Mouse (Mus musculus) ES-E14 (cell line): Measurements from ENCODE around the gene Ino80. TPM values are rescaled to one million over a fixed set of nuclear protein-coding genes. Genes with fewer than 3 reads are reported as not detected.

Source experiments
- DNase-seq: peaks from one replicate; pipeline ENCODE4 v3.0.0-alpha.2; 2013; ENCODE audit warnings: low read depth, low spot score
- H3K27ac ChIP-seq: 2 replicates; pipeline ENCODE4 v1.5.1; 2012; ENCODE audit warnings: low read depth, mild to moderate bottlenecking, low read length, moderate library complexity, mixed read lengths; ENCODE audit not compliant: poor library complexity, insufficient read depth, severe bottlenecking
- H3K36me3 ChIP-seq: 2 replicates; pipeline ENCODE4 v1.6.1; 2012; ENCODE audit warnings: mild to moderate bottlenecking, low read length, moderate library complexity, mixed read lengths; ENCODE audit not compliant: control insufficient read depth, poor library complexity, insufficient read depth, severe bottlenecking
- H3K4me1 ChIP-seq, 2 experiments: fragments of 150-350 bp in 1 of 2; sonication (generic) in 1 of 2; 2 replicates each; pipeline ENCODE4 v1.6.1; 2012; ENCODE audit warnings: low read length in 2 of 2, mild to moderate bottlenecking in 1 of 2, mixed read lengths in 1 of 2; ENCODE audit not compliant: control insufficient read depth in 2 of 2, insufficient read depth in 2 of 2, poor library complexity in 1 of 2
- H3K4me3 ChIP-seq, 2 experiments: fragments of 150-350 bp in 1 of 2; sonication (generic) in 1 of 2; 2 replicates each; pipeline ENCODE4 v1.5.1; 2012; ENCODE audit warnings: low read length in 2 of 2, low read depth in 1 of 2, mild to moderate bottlenecking in 1 of 2, mixed read lengths in 1 of 2; ENCODE audit not compliant: insufficient read depth in 1 of 2, poor library complexity in 1 of 2, severe bottlenecking in 1 of 2
- H3K9ac ChIP-seq: 2 replicates; pipeline ENCODE4 v1.6.1; 2012; ENCODE audit warnings: low read depth, mild to moderate bottlenecking, low read length, mixed read lengths; ENCODE audit not compliant: poor library complexity, insufficient read depth, severe bottlenecking
- H3K9me3 ChIP-seq: fragments of 150-350 bp; sonication (generic); 2 replicates; pipeline ENCODE4 v1.6.1; 2012; ENCODE audit warnings: low read depth, mild to moderate bottlenecking, low read length; ENCODE audit not compliant: control insufficient read depth, insufficient read depth
- CHD2 ChIP-seq: IDR thresholded peaks from 2 replicates; pipeline ENCODE4 v1.6.1; 2014; ENCODE audit warnings: mild to moderate bottlenecking, low read depth, low read length, inconsistent platforms
- HCFC1 ChIP-seq: IDR thresholded peaks from 2 replicates; pipeline ENCODE4 v1.6.1; 2012; ENCODE audit warnings: low read length, inconsistent platforms, borderline replicate concordance; ENCODE audit not compliant: insufficient read depth
- MAFK ChIP-seq: IDR thresholded peaks from 2 replicates; pipeline ENCODE4 v1.6.1; 2014; ENCODE audit warnings: mild to moderate bottlenecking, low read depth, low read length, inconsistent platforms; ENCODE audit not compliant: insufficient read depth
- ZC3H11A ChIP-seq: IDR thresholded peaks from 2 replicates; pipeline ENCODE4 v1.6.1; 2012; ENCODE audit warnings: low read depth, mild to moderate bottlenecking, inconsistent platforms, low read length, borderline replicate concordance
- ZNF384 ChIP-seq: IDR thresholded peaks from 2 replicates; pipeline ENCODE4 v1.6.1; 2012; ENCODE audit warnings: low read depth, low read length, inconsistent platforms
- in situ Hi-C, 2 experiments: fragments of 600-800 bp; cut with MboI; formaldehyde crosslinking; loops; one replicate each; pipeline ENCODE4 v1.15.1; 2025; ENCODE audit warnings: low sequenced_read_pairs in 2 of 2, inconsistent platforms in 1 of 2; ENCODE audit not compliant: unreplicated experiment in 2 of 2
- total RNA-seq: library from RNA; depleted of rRNA; stranded (reverse); fragments of 300-350 nt; gene quantifications from 2 replicates; pipeline ENCODE4 v1.2.3, GENCODE M21; 2012

Gene Ino80
- total RNA-seq, 1 experiment = 38.8 TPM

- no peak overlapping the region for H3K27ac ChIP-seq
- H3K4me3 ChIP-seq = no peak overlapping the region
- TF ChIP-seq ZNF384 (no peak), HCFC1 (no peak), CHD2 (no peak), MAFK (no peak), ZC3H11A (no peak)
- no peak overlapping the region for H3K9ac ChIP-seq
- in situ Hi-C loops = no loop called here
- no peak for DNase-seq
- peaks cover 56% of the 10 kb centered on the region for H3K36me3 ChIP-seq
- H3K4me1 ChIP-seq = no peaks in the 10 kb centered on the region
- H3K9me3 ChIP-seq = no peaks in the 10 kb centered on the region
Measured at GRCm38 (mm10) chr2:119377286-119377685, 100.2 kb downstream of the Ino80 start.

GRCm38 (mm10) chr2:119370116-119370515 is 107.4 kb downstream of the Ino80 start:
- no peaks in the 10 kb centered on the region for H3K9me3 ChIP-seq
- no peak overlapping the region for H3K9ac ChIP-seq
- H3K4me3 ChIP-seq = no peak overlapping the region
- no peaks in the 10 kb centered on the region for H3K4me1 ChIP-seq
- TF ChIP-seq ZC3H11A = no peak
- no peak for TF ChIP-seq CHD2
- no peak for TF ChIP-seq MAFK
- no peak for TF ChIP-seq HCFC1
- TF ChIP-seq ZNF384 = no peak
- no peak overlapping the region; the same call in 1 of the 2 replicates for H3K27ac ChIP-seq
- peaks cover 35% of the 10 kb centered on the region for H3K36me3 ChIP-seq
- DNase-seq = no peak
- in situ Hi-C loops = no loop called here

DNA sequence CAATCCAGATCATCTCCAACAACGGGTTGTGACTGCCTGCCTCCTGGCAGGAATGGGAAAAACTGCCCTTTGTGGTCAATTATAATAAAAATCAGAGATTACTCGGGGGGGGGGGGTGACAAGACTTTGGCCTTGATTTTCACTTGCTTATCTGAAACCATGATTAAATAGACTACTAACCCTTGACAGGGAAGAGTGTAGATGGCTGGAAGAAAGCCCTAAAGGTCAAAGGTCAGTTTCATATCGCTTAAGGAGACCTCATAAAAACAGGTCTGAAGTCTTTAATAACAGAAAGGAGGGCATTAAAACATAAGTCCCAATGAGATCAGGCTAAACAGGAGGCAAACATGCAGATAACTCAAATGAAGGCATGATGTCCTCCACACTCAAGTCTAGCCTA is 110.1 kb downstream of the Ino80 start:
- DNase-seq = no peak
- Histone ChIP-seq H3K9me3 (no peaks in the 10 kb centered on the region), H3K4me3 (no peak overlapping the region), H3K9ac (no peak overlapping the region), H3K27ac (no peak overlapping the region), H3K36me3 (peaks cover 17% of the 10 kb centered on the region), H3K4me1 (no peaks in the 10 kb centered on the region)
- in situ Hi-C loops = no loop called here
- TF ChIP-seq ZNF384 (no peak), ZC3H11A (no peak), CHD2 (no peak), HCFC1 (no peak), MAFK (no peak)

DNA sequence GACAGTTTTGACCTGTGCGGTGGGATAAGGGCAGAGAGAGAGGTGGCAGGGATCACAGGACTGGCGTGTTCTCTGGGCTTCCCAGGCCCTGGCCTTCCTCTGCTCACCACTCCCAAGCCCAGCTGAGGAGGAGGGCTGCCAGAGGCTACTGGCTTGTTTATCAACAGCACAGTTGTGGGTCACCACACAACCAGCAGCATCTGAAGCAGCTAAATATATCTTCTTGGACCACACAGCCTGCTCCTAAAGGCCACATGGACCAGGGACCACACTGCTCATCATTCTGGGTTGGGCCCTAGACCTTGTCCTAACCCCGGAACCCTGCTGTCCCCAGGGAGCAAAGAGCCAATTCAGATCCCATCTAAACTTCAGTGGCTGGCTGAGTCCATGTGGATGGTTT is 112.5 kb downstream of the Ino80 start:
- no peak overlapping the region for H3K9ac ChIP-seq
- no peak overlapping the region for H3K27ac ChIP-seq
- no peak for TF ChIP-seq MAFK
- no peak for TF ChIP-seq CHD2
- TF ChIP-seq ZC3H11A = no peak
- TF ChIP-seq ZNF384 = no peak
- no peak for TF ChIP-seq HCFC1
- H3K4me3 ChIP-seq = no peak overlapping the region
- DNase-seq = no peak
- H3K9me3 ChIP-seq = no peaks in the 10 kb centered on the region
- in situ Hi-C loops = no loop called here
- H3K36me3 ChIP-seq = peaks cover 4% of the 10 kb centered on the region; the same call in 1 of the 2 replicates
- H3K4me1 ChIP-seq = no peaks in the 10 kb centered on the region; a peak in 1 of 4 replicates

GRCm38 (mm10) chr2:119359721-119360291 is 117.7 kb downstream of the Ino80 start:
- H3K4me1 ChIP-seq = no peaks in the 10 kb centered on the region; a peak in 1 of 4 replicates
- no peaks in the 10 kb centered on the region for H3K36me3 ChIP-seq
- H3K9me3 ChIP-seq = no peaks in the 10 kb centered on the region
- no peak for TF ChIP-seq ZC3H11A
- no peak for TF ChIP-seq ZNF384
- no peak for TF ChIP-seq MAFK
- TF ChIP-seq CHD2 = no peak
- TF ChIP-seq HCFC1 = no peak
- DNase-seq = no peak
- in situ Hi-C loops = no loop called here
- H3K4me3 ChIP-seq = no peak overlapping the region
- no peak overlapping the region for H3K9ac ChIP-seq
- H3K27ac ChIP-seq = no peak overlapping the region
